Mouse (Mus musculus): ENCODE results near the gene Kif19a.
A peak's percentile ranks its signal among the peaks of the same experiment; 100 is the strongest.

Gene Kif19a

GRCm38 (mm10) chr11:114780076-114780475, 14.9 kb downstream of the Kif19a start:
- no peak for DNase-seq (ENCODE audit: low spot score in 2 of 2)

GRCm38 (mm10) chr11:114785892-114786291, 20.7 kb downstream of the Kif19a start:
- DNase-seq (ENCODE audit: low spot score in 2 of 2), result no peak

GRCm38 (mm10) chr11:114786326-114786725, 21.1 kb downstream of the Kif19a start:
- peak; percentile 66 to 72 for DNase-seq (ENCODE audit: low spot score in 2 of 2)

GRCm38 (mm10) chr11:114787611-114788010, 22.4 kb downstream of the Kif19a start:
- no peak for DNase-seq (ENCODE audit: low spot score in 2 of 2)

GRCm38 (mm10) chr11:114789061-114789714, 24.0 kb downstream of the Kif19a start:
- DNase-seq (ENCODE audit: low spot score in 2 of 2), result peak; percentile 78 to 79

GRCm38 (mm10) chr11:114789716-114790115, 24.5 kb downstream of the Kif19a start:
- DNase-seq (ENCODE audit: low spot score in 2 of 2), result no peak

- DNase-seq (ENCODE audit: low spot score in 2 of 2), result no peak
Measured at GRCm38 (mm10) chr11:114790171-114790570, 25.0 kb downstream of the Kif19a start.

GRCm38 (mm10) chr11:114790841-114791240, 25.7 kb downstream of the Kif19a start:
- DNase-seq (ENCODE audit: low spot score in 2 of 2), result no peak

- DNase-seq (ENCODE audit: low spot score in 2 of 2), result peak; percentile 44
Measured at GRCm38 (mm10) chr11:114791351-114791889, 26.2 kb downstream of the Kif19a start.

GRCm38 (mm10) chr11:114791891-114792411, 26.8 kb downstream of the Kif19a start:
- DNase-seq (ENCODE audit: low spot score in 2 of 2), result peak; percentile 53

GRCm38 (mm10) chr11:114792931-114793494, 27.8 kb downstream of the Kif19a start:
- DNase-seq (ENCODE audit: low spot score in 2 of 2), result no peak

- DNase-seq (ENCODE audit: low spot score in 2 of 2), result no peak
Measured at GRCm38 (mm10) chr11:114793868-114794545, 28.8 kb downstream of the Kif19a start.

GRCm38 (mm10) chr11:114794691-114795090, 29.5 kb downstream of the Kif19a start:
- DNase-seq (ENCODE audit: low spot score in 2 of 2), result no peak

GRCm38 (mm10) chr11:114795231-114795746, 30.1 kb downstream of the Kif19a start:
- peak; percentile 93 to 94 for DNase-seq (ENCODE audit: low spot score in 2 of 2)

GRCm38 (mm10) chr11:114795848-114796322, 30.7 kb downstream of the Kif19a start, which contains the start of gene Btbd17:
Btbd17 (minus strand) TSS chr11:114795945.
- DNase-seq (ENCODE audit: low spot score in 2 of 2), result peak; percentile 41 to 52

- DNase-seq (ENCODE audit: low spot score in 2 of 2), result no peak
Measured at GRCm38 (mm10) chr11:114797176-114797575, 32.0 kb downstream of the Kif19a start.

GRCm38 (mm10) chr11:114797981-114798380, 32.8 kb downstream of the Kif19a start:
- DNase-seq (ENCODE audit: low spot score in 2 of 2), result no peak

- no peak for DNase-seq (ENCODE audit: low spot score in 2 of 2)
Measured at GRCm38 (mm10) chr11:114798624-114799023, 33.4 kb downstream of the Kif19a start, which contains the start of gene Gpr142. Gpr142 (plus strand) TSS chr11:114798924.

GRCm38 (mm10) chr11:114801906-114802305, 36.7 kb downstream of the Kif19a start:
- DNase-seq (ENCODE audit: low spot score in 2 of 2), result no peak

- DNase-seq (ENCODE audit: low spot score in 2 of 2), result no peak
Measured at GRCm38 (mm10) chr11:114802540-114803267, 37.5 kb downstream of the Kif19a start.

GRCm38 (mm10) chr11:114803990-114804389, 38.8 kb downstream of the Kif19a start:
- DNase-seq (ENCODE audit: low spot score in 2 of 2), result no peak

All from right cerebral cortex, adult 2 months (tissue).